In the genomic region with DNA sequence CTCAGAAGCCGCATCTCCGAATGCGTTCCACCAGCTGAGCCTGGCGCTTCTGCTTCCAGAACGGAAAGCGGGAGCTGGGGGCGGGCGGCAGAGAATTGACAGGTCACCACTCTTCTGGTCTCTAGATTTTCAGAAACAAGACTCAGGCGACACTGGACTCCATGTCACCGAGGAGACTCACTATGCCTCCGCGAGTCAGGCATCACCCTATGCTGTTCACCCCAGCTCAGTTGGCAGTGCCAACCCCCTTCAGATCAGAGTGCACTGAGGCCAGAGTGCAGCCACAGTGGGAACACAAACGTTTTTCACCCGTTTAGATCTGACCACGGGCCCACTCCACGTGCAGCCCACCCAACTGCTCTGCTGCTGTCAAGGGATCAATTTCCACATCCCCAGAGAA, we compare ENCODE assay signal across 8 mouse cellular contexts. TPM values are rescaled to one million over a fixed set of nuclear protein-coding genes. Genes with fewer than 3 reads are reported as not detected.
DNase-seq lines count a peak whose midpoint lies in the region; ATAC-seq and TF ChIP-seq lines count a peak whose summit lies in the region.

No protein-coding gene starts in this region.

- H3K4me2 ChIP-seq in hindbrain, postnatal 0 days (ENCODE audit: low read depth, low read length): peak overlapping the region; percentile 96
- H3K4me2 ChIP-seq in midbrain, embryonic 15.5 days: peak overlapping the region; percentile 77

- peaks cover 10% of the 10 kb centered on the region for H3K4me1 ChIP-seq in megakaryocyte, embryonic 14.5 days
- H3K4me1 ChIP-seq in hindbrain, postnatal 0 days (ENCODE audit: insufficient read depth, low read length): peaks cover 3% of the 10 kb centered on the region; the same call in 1 of the 2 replicates
- H3K4me1 ChIP-seq in midbrain, embryonic 15.5 days: peaks cover 10% of the 10 kb centered on the region

- H3K36me3 ChIP-seq in megakaryocyte, embryonic 14.5 days (replicated peaks; ENCODE audit: low read length): no peaks in the 10 kb centered on the region
- no peaks in the 10 kb centered on the region for H3K36me3 ChIP-seq in hindbrain, postnatal 0 days (ENCODE audit: insufficient read depth, low read length)
- H3K36me3 ChIP-seq in midbrain, embryonic 15.5 days (replicated peaks): no peaks in the 10 kb centered on the region

- H3K9ac ChIP-seq in hindbrain, postnatal 0 days (replicated peaks; ENCODE audit: low read length): peak overlapping the region; percentile 69
- H3K9ac ChIP-seq in midbrain, embryonic 15.5 days: peak overlapping the region; percentile 75

- no peak; the same call in 1 of the 2 replicates for ATAC-seq in megakaryocyte, adult 5-6 weeks (ENCODE audit: poor library complexity, severe bottlenecking)
- peak; percentile 63 for ATAC-seq in hindbrain, postnatal 0 days
- peak; percentile 83 for ATAC-seq in midbrain, embryonic 15.5 days (replicated peaks)

- DNase-seq in adrenal gland, postnatal 25 days: peak; percentile 7
- DNase-seq in adrenal gland, adult 2 months: no peak
- peak; percentile 38 for DNase-seq in hindbrain, postnatal 0 days (ENCODE audit: low spot score)
- no peak for DNase-seq in cerebellum, postnatal 14 days
- DNase-seq in urinary bladder, postnatal 36 days (ENCODE audit: low spot score in 2 of 2): no peak

- peak overlapping the region; percentile 92 for H3K4me3 ChIP-seq in megakaryocyte, embryonic 14.5 days (replicated peaks)
- H3K4me3 ChIP-seq in hindbrain, postnatal 0 days (ENCODE audit: low read length): peak overlapping the region; percentile 70
- H3K4me3 ChIP-seq in midbrain, embryonic 15.5 days: peak overlapping the region; percentile 65

- TF ChIP-seq CTCF in hindbrain, postnatal 0 days (IDR thresholded peaks at IDR 0.05; ENCODE audit: low read depth): no peak

- peaks cover 19% of the 10 kb centered on the region for H3K27me3 ChIP-seq in megakaryocyte, embryonic 14.5 days (replicated peaks)
- H3K27me3 ChIP-seq in hindbrain, postnatal 0 days (ENCODE audit: insufficient read depth, low read length): no peaks in the 10 kb centered on the region
- no peaks in the 10 kb centered on the region for H3K27me3 ChIP-seq in midbrain, embryonic 15.5 days (replicated peaks)

- peaks cover 16% of the 10 kb centered on the region; the same call in 1 of the 2 replicates for H3K9me3 ChIP-seq in megakaryocyte, embryonic 14.5 days
- no peaks in the 10 kb centered on the region for H3K9me3 ChIP-seq in hindbrain, postnatal 0 days (ENCODE audit: low read length)
- no peaks in the 10 kb centered on the region for H3K9me3 ChIP-seq in midbrain, embryonic 15.5 days

- WGBS in hindbrain, postnatal 0 days: 0% methylated on average over 16 of the region's 16 CpGs
- whole genome bisulfite sequencing in midbrain, embryonic 15.5 days: under 1% methylated on average over 16 of the region's 16 CpGs

- H3K27ac ChIP-seq in hindbrain, postnatal 0 days: peak overlapping the region; percentile 84
- H3K27ac ChIP-seq in midbrain, embryonic 15.5 days: peak overlapping the region; percentile 87

RNA-seq across cellular contexts. Expression of gene Zfp354b, which starts 0.4 kb away (rescaled TPM):
- total RNA-seq in adrenal gland, postnatal 25 days (2021): 3.4 and 4.1 TPM in 2 replicates
- 1 to 10 TPM; 2.7 to 3.0 TPM for total RNA-seq in adrenal gland, adult 2 months (2021)
- polyA plus RNA-seq in adrenal gland, adult 2 months (2012; rRNA removed): 0.06 and 0.11 TPM in 2 replicates
- polyA plus RNA-seq in megakaryocyte, embryonic 14.5 days (2012; ENCODE audit: insufficient read depth, low replicate concordance): not detected in 2 replicates
- total RNA-seq in megakaryocyte, adult 5-6 weeks (2015): not detected in 2 replicates
- total RNA-seq in megakaryocyte, adult 5-6 weeks (2017): 0.16 TPM in 1 of 2 replicates, not detected in the other
- 0.52 and 1.1 TPM in 2 replicates for total RNA-seq in hindbrain, postnatal 0 days (2014; rRNA removed)
- 2.3 and 2.8 TPM in 2 replicates for polyA plus RNA-seq in hindbrain, postnatal 0 days (2015; fragmentation: Nextera tagmentation; extraction: Ambion mirVana)
- polyA plus RNA-seq in midbrain, embryonic 15.5 days (2015; fragmentation: Nextera tagmentation; extraction: Ambion mirVana): 3.6 and 5.2 TPM in 2 replicates

RNA-seq across cellular contexts. Expression of gene 4933414I15Rik, which starts 12.5 kb away (rescaled TPM):
- total RNA-seq in adrenal gland, postnatal 25 days (2021): not detected in 2 replicates
- not detected for total RNA-seq in adrenal gland, adult 2 months (2021)
- polyA plus RNA-seq in adrenal gland, adult 2 months (2012; rRNA removed): not detected in 2 replicates
- polyA plus RNA-seq in megakaryocyte, embryonic 14.5 days (2012; ENCODE audit: insufficient read depth, low replicate concordance): not detected in 2 replicates
- total RNA-seq in megakaryocyte, adult 5-6 weeks (2015): not detected in 2 replicates
- total RNA-seq in megakaryocyte, adult 5-6 weeks (2017): not detected in 2 replicates
- not detected in 2 replicates for total RNA-seq in hindbrain, postnatal 0 days (2014; rRNA removed)
- not detected in 2 replicates for polyA plus RNA-seq in hindbrain, postnatal 0 days (2015; fragmentation: Nextera tagmentation; extraction: Ambion mirVana)
- not detected in 2 replicates for polyA plus RNA-seq in midbrain, embryonic 15.5 days (2015; fragmentation: Nextera tagmentation; extraction: Ambion mirVana)

RNA-seq across cellular contexts. Expression of gene Zfp2, which starts 15.1 kb away (rescaled TPM):
- total RNA-seq in adrenal gland, postnatal 25 days (2021): 7.4 and 11.2 TPM in 2 replicates
- total RNA-seq in adrenal gland, adult 2 months (2021): 1 to 10 TPM; 6.5 to 7.9 TPM
- polyA plus RNA-seq in adrenal gland, adult 2 months (2012; rRNA removed): 0.71 and 0.96 TPM in 2 replicates
- polyA plus RNA-seq in megakaryocyte, embryonic 14.5 days (2012; ENCODE audit: insufficient read depth, low replicate concordance): not detected in 2 replicates
- 0.11 and 0.80 TPM in 2 replicates for total RNA-seq in megakaryocyte, adult 5-6 weeks (2015)
- not detected in 2 replicates for total RNA-seq in megakaryocyte, adult 5-6 weeks (2017)
- total RNA-seq in hindbrain, postnatal 0 days (2014; rRNA removed): 15.8 and 24.3 TPM in 2 replicates
- polyA plus RNA-seq in hindbrain, postnatal 0 days (2015; fragmentation: Nextera tagmentation; extraction: Ambion mirVana): 28.0 and 29.2 TPM in 2 replicates
- polyA plus RNA-seq in midbrain, embryonic 15.5 days (2015; fragmentation: Nextera tagmentation; extraction: Ambion mirVana): 48.9 and 57.4 TPM in 2 replicates

RNA-seq across cellular contexts. Expression of gene Prop1, which starts 22.5 kb away (rescaled TPM):
- total RNA-seq in adrenal gland, postnatal 25 days (2021): not detected in 2 replicates
- total RNA-seq in adrenal gland, adult 2 months (2021): not detected
- polyA plus RNA-seq in adrenal gland, adult 2 months (2012; rRNA removed): 0.09 and 0.20 TPM in 2 replicates
- polyA plus RNA-seq in megakaryocyte, embryonic 14.5 days (2012; ENCODE audit: insufficient read depth, low replicate concordance): not detected in 2 replicates
- total RNA-seq in megakaryocyte, adult 5-6 weeks (2015): not detected in 2 replicates
- total RNA-seq in megakaryocyte, adult 5-6 weeks (2017): not detected in 2 replicates
- not detected in 2 replicates for total RNA-seq in hindbrain, postnatal 0 days (2014; rRNA removed)
- polyA plus RNA-seq in hindbrain, postnatal 0 days (2015; fragmentation: Nextera tagmentation; extraction: Ambion mirVana): not detected in 2 replicates
- polyA plus RNA-seq in midbrain, embryonic 15.5 days (2015; fragmentation: Nextera tagmentation; extraction: Ambion mirVana): not detected in 2 replicates

RNA-seq across cellular contexts. Expression of gene Olfr1378, which starts 35.3 kb away (rescaled TPM):
- total RNA-seq in adrenal gland, postnatal 25 days (2021): not detected in 2 replicates
- total RNA-seq in adrenal gland, adult 2 months (2021): not detected
- not detected in 2 replicates for polyA plus RNA-seq in adrenal gland, adult 2 months (2012; rRNA removed)
- polyA plus RNA-seq in megakaryocyte, embryonic 14.5 days (2012; ENCODE audit: insufficient read depth, low replicate concordance): not detected in 2 replicates
- total RNA-seq in megakaryocyte, adult 5-6 weeks (2015): not detected in 2 replicates
- not detected in 2 replicates for total RNA-seq in megakaryocyte, adult 5-6 weeks (2017)
- not detected in 2 replicates for total RNA-seq in hindbrain, postnatal 0 days (2014; rRNA removed)
- polyA plus RNA-seq in hindbrain, postnatal 0 days (2015; fragmentation: Nextera tagmentation; extraction: Ambion mirVana): not detected in 2 replicates
- not detected in 2 replicates for polyA plus RNA-seq in midbrain, embryonic 15.5 days (2015; fragmentation: Nextera tagmentation; extraction: Ambion mirVana)

Comparison
In these comparisons a context has a peak if more than half of its experiments do, and no peak if none do; other contexts are left out.
1. DNase-seq: peak in adrenal gland, postnatal 25 days (single experiment) and hindbrain, postnatal 0 days (single experiment); none in adrenal gland, adult 2 months (single experiment), cerebellum, postnatal 14 days (0 of 2) and urinary bladder, postnatal 36 days (0 of 2).
2. Peak in every context shown above with its lines, with median percentiles within 50 percentile points of each other: H3K4me3 ChIP-seq.